Mouse (Mus musculus) liver, embryonic 14.5 days (tissue): Measurements from ENCODE around the gene Qdpr.

Experiments used
- CTCF ChIP-seq: IDR thresholded peaks from 2 replicates; pipeline ENCODE4 v1.5.1; 2016; ENCODE audit warnings: antibody characterized with exemption, low read depth, control low read depth
- EP300 ChIP-seq: IDR thresholded peaks from 2 replicates; pipeline ENCODE4 v1.6.1; 2016; ENCODE audit warnings: antibody characterized with exemption, low read depth

DNA sequence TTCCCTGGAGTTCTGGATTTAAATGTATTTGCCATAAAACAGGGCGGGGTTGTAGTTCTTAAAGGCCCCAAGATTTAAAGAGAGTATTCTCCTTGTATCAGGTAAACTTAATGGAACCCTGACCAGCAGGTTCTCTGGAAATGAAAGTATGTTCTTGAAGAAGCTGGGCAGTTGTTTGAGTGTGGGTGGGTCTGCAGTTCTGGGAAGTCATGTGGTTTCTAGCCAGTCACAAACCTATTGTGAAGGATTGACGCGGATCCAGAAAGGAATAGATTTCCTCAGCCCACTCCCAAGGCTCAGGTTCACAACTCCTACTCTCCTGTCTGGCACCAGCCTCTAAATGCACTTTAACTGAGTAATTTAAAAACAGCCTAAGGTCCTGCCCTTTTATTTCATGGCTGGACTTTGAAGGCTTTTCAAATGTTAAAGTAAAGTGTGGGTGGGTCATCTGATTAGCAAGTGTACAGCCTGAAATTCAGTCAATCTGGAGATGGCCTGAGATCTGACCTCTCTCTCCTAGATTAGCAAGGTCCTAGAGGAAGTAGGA is 45.5 kb upstream of the Qdpr start:
- no peak for TF ChIP-seq CTCF
- no peak for TF ChIP-seq EP300
